Mouse (Mus musculus) midbrain, embryonic 15.5 days (tissue): ENCODE data around the gene Usp15. TPM values are rescaled to one million over a fixed set of nuclear protein-coding genes. Genes with fewer than 3 reads are reported as not detected.

Experiments used
- ATAC-seq: fragments of 200-750 bp; cut with Nextera tagmentation; replicated peaks from 2 replicates; pipeline ENCODE4 v1.8.0; 2017; ENCODE audit warnings: moderate TSS enrichment
- H3K27ac ChIP-seq: fragments of 300-500 bp; sonication (generic); 2 replicates; pipeline ENCODE4 v1.5.1; 2015; ENCODE audit warnings: mild to moderate bottlenecking, inconsistent platforms
- H3K27me3 ChIP-seq: fragments of 300-500 bp; sonication (generic); replicated peaks from 2 replicates; pipeline ENCODE4 v1.6.1; 2015; ENCODE audit warnings: inconsistent platforms
- H3K36me3 ChIP-seq: fragments of 300-500 bp; sonication (generic); replicated peaks from 2 replicates; pipeline ENCODE4 v1.6.1; 2015; ENCODE audit warnings: inconsistent platforms
- H3K4me1 ChIP-seq: fragments of 300-500 bp; sonication (generic); 2 replicates; pipeline ENCODE4 v1.6.1; 2015; ENCODE audit warnings: inconsistent platforms
- H3K4me2 ChIP-seq: fragments of 300-500 bp; sonication (generic); 2 replicates; pipeline ENCODE4 v1.6.1; 2015; ENCODE audit warnings: inconsistent platforms, mild to moderate bottlenecking, moderate library complexity
- H3K4me3 ChIP-seq: fragments of 300-500 bp; sonication (generic); 2 replicates; pipeline ENCODE4 v1.5.1; 2015; ENCODE audit warnings: mild to moderate bottlenecking, inconsistent platforms
- H3K9ac ChIP-seq: fragments of 300-500 bp; sonication (generic); 2 replicates; pipeline ENCODE4 v1.6.1; 2015; ENCODE audit warnings: mild to moderate bottlenecking, inconsistent platforms
- H3K9me3 ChIP-seq: fragments of 300-500 bp; sonication (generic); 2 replicates; pipeline ENCODE4 v1.6.1; 2016; ENCODE audit warnings: inconsistent platforms
- WGBS: fragments of 180-500 bp; shearing (Covaris S2); methylation state at CpG from one replicate; pipeline ENCODE4 v1.1.7; 2015; ENCODE audit warnings: mixed read lengths; 5-methylcytosine and 5-hydroxymethylcytosine counted together
- polyA plus RNA-seq: library from polyadenylated mRNA; unstranded; fragments of >200 nt; fragmentation: Nextera tagmentation; extraction: Ambion mirVana; gene quantifications from 2 replicates; pipeline ENCODE4 v1.2.1, GENCODE M21; 2015

Usp15 gene
- polyA plus RNA-seq, 1 experiment from 2014 or later, result 71.1 TPM

DNA sequence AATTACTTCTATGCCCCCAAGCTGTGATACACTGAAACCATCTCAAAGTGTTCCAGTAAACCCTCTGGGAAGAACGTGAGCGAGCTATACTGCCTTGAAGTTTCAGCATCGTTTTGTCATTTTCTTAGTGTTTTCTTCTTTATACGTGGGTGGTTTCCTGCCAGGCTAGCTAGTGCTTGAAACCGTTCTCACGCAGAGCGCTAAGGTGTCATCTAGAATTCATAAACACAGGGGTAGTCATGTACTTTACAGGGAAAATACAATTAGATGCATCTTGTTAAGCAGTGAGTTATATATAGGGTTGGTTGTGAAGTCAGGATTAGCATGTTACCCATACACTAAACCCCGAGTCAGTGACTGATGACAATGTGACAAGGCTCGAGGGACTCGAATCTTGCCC lies 65.3 kb downstream of the Usp15 start:
- Histone ChIP-seq H3K27ac (no peak overlapping the region), H3K27me3 (no peaks in the 10 kb centered on the region), H3K9me3 (no peaks in the 10 kb centered on the region), H3K36me3 (peaks cover 17% of the 10 kb centered on the region), H3K4me1 (peaks cover 5% of the 10 kb centered on the region), H3K4me2 (no peak overlapping the region), H3K9ac (no peak overlapping the region), H3K4me3 (no peak overlapping the region)
- ATAC-seq, result no peak
- WGBS, result 89% methylated on average over 10 of the region's 10 CpGs

DNA sequence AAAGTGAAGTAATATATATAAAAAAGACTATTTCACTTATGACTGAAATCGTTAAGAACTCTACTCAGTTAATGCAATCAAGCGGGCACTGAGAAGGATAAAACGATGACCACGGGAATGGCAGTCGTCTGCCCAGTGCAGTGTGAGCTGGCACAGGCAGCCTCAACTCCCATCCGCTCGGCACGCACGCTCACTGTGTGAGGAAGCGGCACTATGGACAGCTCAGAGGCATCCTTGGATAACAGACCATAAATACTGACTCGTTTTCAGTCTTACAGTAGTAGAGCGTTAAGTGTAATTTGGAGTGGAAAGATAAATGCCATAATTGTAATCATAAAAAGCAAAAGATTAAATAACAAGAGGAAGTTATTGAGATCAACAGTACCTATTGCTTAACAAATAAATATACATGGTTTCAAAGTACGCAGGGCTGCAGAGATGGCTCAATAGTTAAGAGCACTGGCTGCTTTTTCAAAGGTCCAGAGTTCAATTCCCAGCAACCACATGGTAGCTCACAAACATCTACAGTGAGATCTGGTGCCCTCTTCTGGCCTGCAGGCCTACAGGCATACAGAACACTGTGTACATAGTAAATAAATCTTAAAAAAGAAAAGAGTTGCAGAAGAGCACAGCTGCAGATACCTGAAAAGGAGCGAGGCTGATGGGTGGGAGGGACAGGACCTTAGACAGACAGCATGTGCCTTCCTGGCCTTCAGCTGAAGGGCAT lies 76.0 kb downstream of the Usp15 start:
- WGBS, result 95% methylated on average over 14 of the region's 14 CpGs
- H3K4me2 ChIP-seq, result no peak overlapping the region
- H3K4me3 ChIP-seq, result no peak overlapping the region
- no peak for ATAC-seq
- H3K27me3 ChIP-seq, result no peaks in the 10 kb centered on the region
- H3K27ac ChIP-seq, result no peak overlapping the region
- peaks cover 62% of the 10 kb centered on the region for H3K36me3 ChIP-seq
- H3K9me3 ChIP-seq, result no peaks in the 10 kb centered on the region
- no peaks in the 10 kb centered on the region for H3K4me1 ChIP-seq
- H3K9ac ChIP-seq, result no peak overlapping the region

DNA sequence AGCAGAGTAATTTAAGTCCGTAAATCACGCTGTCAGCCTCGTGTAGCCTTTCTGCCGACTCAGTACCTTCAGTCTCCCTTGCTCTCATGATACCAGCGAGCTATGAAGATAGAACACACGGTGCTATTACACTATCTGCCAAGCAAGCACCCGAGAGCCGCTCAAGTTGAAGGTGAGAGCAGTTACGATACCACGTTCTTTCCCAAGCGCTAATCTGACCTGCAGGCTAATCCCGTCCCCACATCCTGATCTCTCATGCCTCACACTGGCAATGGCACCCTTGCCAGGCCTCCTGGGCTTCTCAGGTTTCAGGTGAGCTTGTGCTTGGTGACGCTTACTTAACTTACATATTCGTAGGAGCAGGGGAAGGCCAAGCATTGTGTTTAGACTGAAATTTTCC lies 79.9 kb downstream of the Usp15 start:
- no peak for ATAC-seq
- no peaks in the 10 kb centered on the region for H3K4me1 ChIP-seq
- H3K4me2 ChIP-seq, result no peak overlapping the region
- H3K4me3 ChIP-seq, result no peak overlapping the region
- H3K9ac ChIP-seq, result no peak overlapping the region
- WGBS, result 92% methylated on average over 14 of the region's 14 CpGs
- no peaks in the 10 kb centered on the region for H3K9me3 ChIP-seq
- H3K27me3 ChIP-seq, result no peaks in the 10 kb centered on the region
- H3K27ac ChIP-seq, result no peak overlapping the region
- peaks cover 59% of the 10 kb centered on the region for H3K36me3 ChIP-seq

DNA sequence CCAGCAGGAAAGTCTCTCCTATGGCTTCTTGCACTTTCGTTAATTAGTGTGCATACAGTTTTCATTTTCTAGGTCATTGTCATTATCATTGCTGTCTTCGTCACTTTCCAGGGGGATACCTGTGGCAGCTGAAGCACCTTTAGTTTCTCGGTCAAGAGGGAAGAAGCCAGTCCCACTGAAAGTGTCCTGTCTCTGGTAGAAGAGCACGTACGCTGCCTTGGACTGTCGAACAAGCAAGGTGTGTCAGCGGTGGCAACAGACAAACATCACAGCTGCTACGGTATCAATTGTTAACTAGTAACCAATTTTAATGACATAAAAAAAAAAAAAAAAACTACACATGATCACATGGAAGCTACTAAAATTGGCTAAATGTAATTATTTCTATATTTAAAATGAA lies 83.3 kb downstream of the Usp15 start:
- WGBS, result 96% methylated on average over 8 of the region's 8 CpGs
- H3K4me2 ChIP-seq, result no peak overlapping the region
- H3K27ac ChIP-seq, result no peak overlapping the region
- no peak for ATAC-seq
- peaks cover 39% of the 10 kb centered on the region for H3K36me3 ChIP-seq
- no peak overlapping the region for H3K9ac ChIP-seq
- no peaks in the 10 kb centered on the region for H3K4me1 ChIP-seq
- no peaks in the 10 kb centered on the region for H3K27me3 ChIP-seq
- H3K9me3 ChIP-seq, result no peaks in the 10 kb centered on the region
- no peak overlapping the region for H3K4me3 ChIP-seq

DNA sequence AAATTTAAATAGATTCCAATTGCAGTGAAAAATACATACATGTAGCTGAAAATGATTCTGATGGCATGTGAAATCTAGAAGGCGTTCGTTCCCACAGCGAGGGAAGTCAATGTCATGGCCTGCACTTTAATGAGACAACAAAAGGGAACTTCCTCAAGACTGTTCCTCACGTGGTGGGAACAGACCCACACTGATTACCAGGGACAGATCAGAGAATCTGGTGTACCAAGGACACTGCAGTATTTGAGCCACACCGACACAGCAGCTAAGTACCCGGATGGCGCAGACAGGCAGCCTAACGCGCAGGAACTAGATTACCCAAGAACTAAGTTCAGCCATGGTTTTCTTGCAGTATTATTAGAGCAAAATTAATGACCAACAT lies 84.0 kb downstream of the Usp15 start:
- ATAC-seq, result no peak
- whole genome bisulfite sequencing, result 88% methylated on average over 9 of the region's 9 CpGs
- Histone ChIP-seq H3K9ac (no peak overlapping the region), H3K36me3 (peaks cover 37% of the 10 kb centered on the region; the same call in 1 of the 2 replicates), H3K4me1 (no peaks in the 10 kb centered on the region), H3K9me3 (no peaks in the 10 kb centered on the region), H3K4me2 (no peak overlapping the region), H3K27ac (no peak overlapping the region), H3K27me3 (no peaks in the 10 kb centered on the region), H3K4me3 (no peak overlapping the region)

DNA sequence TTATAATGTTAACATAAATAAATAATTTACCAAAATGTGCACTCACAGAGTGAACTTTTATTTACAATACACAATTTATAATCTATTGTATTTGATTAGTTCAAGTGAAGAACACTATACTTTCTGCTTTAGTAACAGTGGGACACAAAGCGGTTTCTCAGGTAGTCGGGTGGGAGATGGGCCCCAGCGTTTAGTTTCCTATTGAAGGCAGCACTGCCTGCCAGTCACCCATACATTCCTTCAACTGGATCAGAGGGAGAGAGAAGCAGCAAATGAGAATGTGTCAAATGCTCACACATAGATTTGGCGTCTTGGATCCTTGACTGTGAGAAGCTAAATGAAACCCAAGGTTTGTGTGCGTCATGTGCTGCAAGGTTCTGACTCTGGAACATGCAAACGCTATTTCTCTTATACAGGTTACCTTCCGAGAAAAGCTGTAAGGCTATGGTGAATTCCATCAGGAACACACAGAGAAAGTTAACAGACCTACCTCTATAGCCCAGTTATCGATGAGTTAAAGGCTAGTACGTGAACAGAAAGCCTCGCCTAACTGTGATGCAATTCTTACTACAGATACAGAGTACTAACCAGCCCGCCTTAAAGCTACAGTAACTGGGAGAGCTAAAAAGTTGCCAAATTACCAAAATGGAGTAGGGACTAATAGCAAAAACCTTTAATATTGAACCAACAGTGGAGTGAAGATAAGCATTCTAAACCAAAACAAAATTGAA lies 84.6 kb downstream of the Usp15 start:
- ATAC-seq, result no peak
- Histone ChIP-seq H3K9me3 (no peaks in the 10 kb centered on the region), H3K9ac (no peak overlapping the region), H3K27ac (no peak overlapping the region), H3K36me3 (peaks cover 32% of the 10 kb centered on the region; the same call in 1 of the 2 replicates), H3K4me2 (no peak overlapping the region), H3K4me1 (no peaks in the 10 kb centered on the region), H3K4me3 (no peak overlapping the region), H3K27me3 (no peaks in the 10 kb centered on the region)
- 93% methylated on average over 11 of the region's 11 CpGs for WGBS

DNA sequence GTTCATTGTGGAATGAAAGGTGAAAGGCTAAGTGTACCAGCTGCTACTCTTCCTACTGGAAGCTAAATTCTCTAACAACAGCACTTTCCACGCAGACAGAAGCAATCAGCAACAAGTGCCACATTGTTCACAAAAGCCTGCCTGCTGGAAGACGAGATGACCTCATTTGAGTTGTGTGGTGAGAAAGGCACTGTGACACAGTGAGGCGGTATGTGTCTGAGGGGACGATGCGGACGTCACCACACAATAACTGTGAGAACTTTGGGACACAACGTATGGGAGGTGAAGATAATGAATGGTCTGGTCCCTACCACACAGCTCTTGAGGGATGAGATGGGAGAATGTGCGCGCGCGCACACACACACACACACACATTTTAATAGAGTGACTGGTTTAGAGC lies 86.2 kb downstream of the Usp15 start:
- peaks cover 19% of the 10 kb centered on the region; the same call in 1 of the 2 replicates for H3K36me3 ChIP-seq
- WGBS, result 76% methylated on average over 11 of the region's 11 CpGs
- no peak overlapping the region for H3K4me3 ChIP-seq
- no peaks in the 10 kb centered on the region for H3K27me3 ChIP-seq
- no peak overlapping the region for H3K4me2 ChIP-seq
- H3K9me3 ChIP-seq, result no peaks in the 10 kb centered on the region
- ATAC-seq, result no peak
- no peaks in the 10 kb centered on the region for H3K4me1 ChIP-seq
- no peak overlapping the region for H3K9ac ChIP-seq
- no peak overlapping the region for H3K27ac ChIP-seq

DNA sequence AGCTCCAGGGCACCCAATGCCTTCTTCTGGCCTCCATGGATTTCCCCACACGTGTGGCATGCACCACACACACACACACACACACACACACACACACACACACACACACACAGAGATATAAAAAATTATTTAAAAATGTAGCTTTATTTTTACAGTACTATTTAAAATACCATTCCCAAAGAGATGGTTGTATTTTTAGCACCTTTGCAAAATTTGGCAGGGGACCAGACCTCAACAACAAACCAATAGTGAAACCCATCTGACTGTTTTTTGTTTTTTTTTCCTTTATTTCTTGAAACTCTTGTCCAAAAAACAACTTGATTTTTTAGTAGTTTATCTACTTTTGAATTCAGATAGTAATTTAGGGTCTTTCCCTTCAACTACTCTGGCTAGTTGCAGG lies 88.3 kb downstream of the Usp15 start:
- Histone ChIP-seq H3K4me2 (no peak overlapping the region), H3K4me1 (no peaks in the 10 kb centered on the region), H3K36me3 (peaks cover 9% of the 10 kb centered on the region; the same call in 1 of the 2 replicates), H3K27ac (no peak overlapping the region), H3K9me3 (no peaks in the 10 kb centered on the region), H3K9ac (no peak overlapping the region), H3K4me3 (no peak overlapping the region), H3K27me3 (no peaks in the 10 kb centered on the region)
- 92% methylated on average over 1 of the region's 1 CpGs for WGBS
- no peak for ATAC-seq

DNA sequence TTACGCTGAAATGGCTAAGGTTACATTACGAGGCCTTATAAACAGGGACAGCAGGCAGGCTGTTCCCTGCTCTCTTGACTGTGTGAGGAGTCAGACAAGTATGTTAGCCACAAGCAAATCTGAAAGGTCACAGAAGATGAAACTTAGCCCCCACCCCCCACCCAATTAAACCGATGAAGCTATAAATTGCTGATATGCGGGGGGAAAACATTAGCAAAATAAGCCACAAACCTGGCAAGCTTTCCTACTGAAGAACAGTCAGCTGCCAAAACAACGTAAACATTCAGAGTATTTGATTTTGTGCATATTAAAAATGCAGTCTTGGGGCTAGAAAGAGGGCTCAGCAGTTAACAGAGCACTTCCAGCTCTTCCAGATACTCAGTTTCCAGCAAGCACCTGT lies 88.7 kb downstream of the Usp15 start:
- peaks cover 9% of the 10 kb centered on the region; the same call in 1 of the 2 replicates for H3K36me3 ChIP-seq
- no peaks in the 10 kb centered on the region for H3K4me1 ChIP-seq
- 93% methylated on average over 5 of the region's 5 CpGs for WGBS
- H3K9ac ChIP-seq, result no peak overlapping the region
- ATAC-seq, result no peak
- H3K4me3 ChIP-seq, result no peak overlapping the region
- no peaks in the 10 kb centered on the region for H3K27me3 ChIP-seq
- no peaks in the 10 kb centered on the region for H3K9me3 ChIP-seq
- H3K4me2 ChIP-seq, result no peak overlapping the region
- H3K27ac ChIP-seq, result no peak overlapping the region

DNA sequence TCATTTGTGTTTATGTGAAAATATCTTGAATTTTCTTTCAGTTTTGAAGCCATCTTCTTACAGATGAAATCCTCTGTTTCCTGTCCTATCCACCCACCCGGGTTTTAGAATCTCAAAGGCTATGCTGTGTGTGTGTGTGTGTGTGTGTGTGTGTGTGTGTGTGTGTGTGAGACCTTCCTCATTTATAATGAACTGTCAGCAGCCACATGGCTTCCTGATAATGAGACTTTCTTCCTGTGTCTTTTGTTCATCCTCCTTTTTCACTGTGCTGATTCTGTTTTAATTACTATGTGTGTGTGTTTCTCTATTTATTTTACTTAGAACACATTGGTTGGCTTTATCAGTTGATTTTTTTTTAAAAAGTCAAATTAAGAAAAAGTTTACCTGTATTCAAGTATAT lies 95.5 kb downstream of the Usp15 start:
- Histone ChIP-seq H3K27ac (no peak overlapping the region), H3K36me3 (no peaks in the 10 kb centered on the region), H3K4me3 (no peak overlapping the region), H3K9me3 (no peaks in the 10 kb centered on the region), H3K27me3 (no peaks in the 10 kb centered on the region), H3K9ac (no peak overlapping the region), H3K4me1 (no peaks in the 10 kb centered on the region), H3K4me2 (no peak overlapping the region)
- ATAC-seq, result no peak
- 88% methylated on average over 1 of the region's 1 CpGs for WGBS

DNA sequence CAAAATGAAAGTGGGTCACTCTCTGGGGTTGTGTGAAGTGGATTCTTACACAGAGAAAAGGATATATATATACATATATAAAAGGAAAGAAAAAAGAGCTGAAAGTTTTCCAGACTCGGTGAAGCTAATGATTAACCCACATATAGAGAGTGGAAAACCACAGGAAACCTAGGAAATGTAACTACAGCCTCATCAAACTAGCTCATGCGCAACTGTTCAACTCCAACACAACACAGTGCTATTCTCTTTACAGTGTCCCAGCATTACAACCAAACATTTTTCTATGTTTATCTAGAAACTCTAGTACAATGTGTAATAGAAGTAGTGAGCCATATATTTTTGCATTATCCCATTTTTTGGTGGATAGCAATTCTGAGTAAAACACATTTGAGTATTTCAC lies 96.2 kb downstream of the Usp15 start:
- Histone ChIP-seq H3K9me3 (no peaks in the 10 kb centered on the region), H3K36me3 (no peaks in the 10 kb centered on the region)

DNA sequence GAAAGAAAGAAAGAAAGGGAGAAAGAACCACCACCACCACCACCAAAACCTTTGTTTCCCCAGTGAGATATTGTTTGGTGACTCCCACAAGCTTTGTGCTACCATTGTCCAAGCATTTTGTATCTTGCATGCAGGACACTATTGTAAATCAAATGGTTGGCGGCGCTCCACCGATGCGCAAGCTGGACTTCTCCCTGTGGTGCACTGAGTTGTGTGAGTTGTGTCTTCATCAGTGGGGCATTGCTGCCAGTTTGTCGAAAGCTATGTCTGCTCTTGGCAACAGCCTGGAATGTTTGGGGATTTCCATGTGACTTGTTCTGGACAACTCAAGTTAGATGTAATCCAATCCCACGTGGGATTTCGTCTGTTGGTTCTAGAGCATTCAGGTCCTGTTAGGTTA lies 102.3 kb downstream of the Usp15 start:
- H3K9me3 ChIP-seq, result no peaks in the 10 kb centered on the region
- no peaks in the 10 kb centered on the region for H3K36me3 ChIP-seq
- WGBS, result 80% methylated on average over 7 of the region's 7 CpGs
- no peaks in the 10 kb centered on the region for H3K27me3 ChIP-seq
- no peak overlapping the region for H3K9ac ChIP-seq
- no peaks in the 10 kb centered on the region for H3K4me1 ChIP-seq
- H3K27ac ChIP-seq, result no peak overlapping the region
- ATAC-seq, result no peak
- H3K4me3 ChIP-seq, result no peak overlapping the region
- no peak overlapping the region for H3K4me2 ChIP-seq

More for the DNA sequence above, 96.2 kb downstream of the Usp15 start:
- Histone ChIP-seq H3K4me2 (no peak overlapping the region), H3K27ac (no peak overlapping the region), H3K27me3 (no peaks in the 10 kb centered on the region), H3K9ac (no peak overlapping the region), H3K4me1 (no peaks in the 10 kb centered on the region), H3K4me3 (no peak overlapping the region)
- 91% methylated on average over 2 of the region's 2 CpGs for WGBS
- no peak for ATAC-seq

DNA sequence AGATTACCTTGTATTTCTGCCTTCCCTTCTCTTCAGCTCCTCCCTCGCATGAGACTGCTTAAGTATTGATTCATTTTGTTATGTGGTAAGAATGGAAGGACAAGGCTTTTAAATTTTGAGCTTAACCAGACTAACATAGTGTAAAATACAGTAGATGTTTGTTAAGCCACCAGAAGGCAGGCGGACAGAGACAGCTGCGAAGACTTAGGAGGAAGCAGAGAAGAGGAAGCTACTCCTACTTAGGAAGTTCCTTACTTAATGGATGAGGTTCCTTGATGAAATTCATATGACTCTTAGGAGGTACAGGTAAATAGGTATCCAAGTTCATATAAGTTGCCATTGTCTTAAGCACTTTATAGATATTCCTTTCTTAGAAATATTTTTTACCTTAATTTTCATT lies 104.2 kb downstream of the Usp15 start:
- Histone ChIP-seq H3K27ac (no peak overlapping the region), H3K4me3 (no peak overlapping the region), H3K9me3 (no peaks in the 10 kb centered on the region), H3K4me1 (no peaks in the 10 kb centered on the region), H3K36me3 (no peaks in the 10 kb centered on the region), H3K9ac (no peak overlapping the region), H3K27me3 (no peaks in the 10 kb centered on the region), H3K4me2 (no peak overlapping the region)
- no peak for ATAC-seq
- WGBS, result 79% methylated on average over 3 of the region's 3 CpGs
